24 mouse cellular contexts compared by ENCODE assay signal in the genomic region with DNA sequence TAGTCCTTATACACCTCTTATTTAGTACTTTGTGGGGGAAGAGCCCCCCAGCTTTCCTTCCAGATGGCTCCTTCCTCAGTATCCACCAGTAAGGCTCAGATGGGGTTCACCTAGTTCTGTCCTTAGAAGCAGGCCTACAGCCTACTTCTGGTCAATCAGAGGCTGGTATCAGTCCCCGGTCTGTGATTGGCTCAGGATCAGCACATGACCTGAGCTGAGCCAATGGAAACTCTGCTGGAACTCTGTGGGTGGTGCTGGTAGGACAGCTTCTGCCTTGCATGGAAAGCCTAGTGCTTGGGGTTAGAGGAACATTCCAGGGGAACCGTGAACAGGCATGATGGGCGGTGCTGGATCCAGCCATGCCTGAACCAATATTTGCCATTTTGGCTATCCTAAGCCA. TPM values are rescaled to one million over a fixed set of nuclear protein-coding genes. Genes with fewer than 3 reads are reported as not detected.
DNase-seq lines count a peak whose midpoint lies in the region; ATAC-seq and TF ChIP-seq lines count a peak whose summit lies in the region.
"Had no signal": no experiment of that assay in that cellular context is flagged by ENCODE, and none has a peak within 500 bp of the region (broad histone marks: within the 10 kb centered on the region; RNA-seq: fewer than 3 reads in every experiment).

No protein-coding gene starts in this region.

- no peak overlapping the region for H3K27ac ChIP-seq in testis, adult 2 months (ENCODE audit: control insufficient read depth, insufficient read depth, low read depth, low read length)
- no peak overlapping the region for H3K27ac ChIP-seq in thymus, adult 2 months (ENCODE audit: control insufficient read depth, insufficient read depth, low read length)
- no peak overlapping the region for H3K27ac ChIP-seq in intestine, postnatal 0 days (ENCODE audit: low read depth, low read length)
- H3K27ac ChIP-seq: heart, embryonic 15.5 days; hindbrain, embryonic 10.5 days; hindbrain, embryonic 13.5 days; intestine, embryonic 15.5 days had no signal

- TF ChIP-seq CTCF in testis, adult 2 months (IDR thresholded peaks at IDR 0.05; ENCODE audit: control insufficient read depth, insufficient read depth, insufficient replicate concordance, low read depth, low read length), result 0 out of 2 replicates have a peak, but pooled peaks have one; percentile 8
- TF ChIP-seq CTCF in thymus, adult 2 months (IDR thresholded peaks at IDR 0.05; ENCODE audit: borderline replicate concordance, control insufficient read depth, extremely low read depth, insufficient read depth, low read length, poor library complexity), result no peak
- TF ChIP-seq CTCF in intestine, postnatal 0 days (IDR thresholded peaks at IDR 0.05; ENCODE audit: low read depth), result no peak

- H3K9me3 ChIP-seq in intestine, postnatal 0 days (ENCODE audit: control insufficient read depth), result no peaks in the 10 kb centered on the region
- H3K9me3 ChIP-seq: heart, embryonic 12.5 days; heart, embryonic 15.5 days; hindbrain, embryonic 10.5 days; hindbrain, embryonic 13.5 days; intestine, embryonic 15.5 days had no signal

- no peaks in the 10 kb centered on the region for H3K36me3 ChIP-seq in testis, adult 2 months (ENCODE audit: control insufficient read depth, insufficient read depth, low read length)
- H3K36me3 ChIP-seq in thymus, adult 2 months (ENCODE audit: control insufficient read depth, insufficient read depth, low read length), result no peaks in the 10 kb centered on the region
- H3K36me3 ChIP-seq in intestine, postnatal 0 days (ENCODE audit: control insufficient read depth, insufficient read depth), result no peaks in the 10 kb centered on the region
- H3K36me3 ChIP-seq: heart, embryonic 12.5 days; heart, embryonic 15.5 days; hindbrain, embryonic 10.5 days; hindbrain, embryonic 13.5 days; intestine, embryonic 15.5 days had no signal

- no peak overlapping the region for H3K4me3 ChIP-seq in testis, adult 2 months (ENCODE audit: control insufficient read depth, low read depth, low read length)
- H3K4me3 ChIP-seq in thymus, adult 2 months (ENCODE audit: control insufficient read depth, insufficient read depth, low read length), result no peak overlapping the region
- H3K4me3 ChIP-seq in intestine, postnatal 0 days (ENCODE audit: low read depth, low read length), result no peak overlapping the region
- H3K4me3 ChIP-seq: heart, embryonic 12.5 days; heart, embryonic 15.5 days; hindbrain, embryonic 10.5 days; hindbrain, embryonic 13.5 days; intestine, embryonic 15.5 days had no signal

- no peak for DNase-seq in testis, postnatal 10 days (ENCODE audit: low spot score)
- peak; percentile 40 for DNase-seq in ES-CJ7 (ENCODE audit: low read depth, low spot score)
- no peak for DNase-seq in thymus, adult 2 months
- DNase-seq: adrenal gland, postnatal 10 days; adrenal gland, postnatal 36 days; cerebellum, adult 18-20 months; cerebellum, adult 9-10 months; cerebellum, postnatal 14 days; forebrain, postnatal 0 days; heart, adult 18-20 months; heart, postnatal 10 days; heart, postnatal 36 days; kidney, adult 18-20 months had no signal

- H3K4me1 ChIP-seq in testis, adult 2 months (ENCODE audit: control insufficient read depth, insufficient read depth, low read length), result no peaks in the 10 kb centered on the region
- H3K4me1 ChIP-seq in thymus, adult 2 months (replicated peaks; ENCODE audit: control insufficient read depth, insufficient read depth, low read length), result no peaks in the 10 kb centered on the region
- H3K4me1 ChIP-seq in intestine, postnatal 0 days (replicated peaks; ENCODE audit: control insufficient read depth, insufficient read depth, low read length), result no peaks in the 10 kb centered on the region
- H3K4me1 ChIP-seq: heart, embryonic 12.5 days; heart, embryonic 15.5 days; hindbrain, embryonic 10.5 days; intestine, embryonic 15.5 days had no signal

- 90% methylated on average over 3 of the region's 3 CpGs for WGBS in thymus, adult 2 months
- 89% methylated on average over 3 of the region's 3 CpGs for WGBS in intestine, postnatal 0 days

- ATAC-seq in erythroid progenitor cell, adult 5-6 weeks (replicated peaks; ENCODE audit: low FRiP score, poor library complexity, severe bottlenecking), result peak; percentile 54; the same call in 1 of the 2 replicates
- no peak for ATAC-seq in intestine, postnatal 0 days
- ATAC-seq: forebrain, embryonic 14.5 days; forebrain, postnatal 0 days; hindbrain, embryonic 16.5 days; intestine, embryonic 15.5 days had no signal

- H3K4me2 ChIP-seq in intestine, postnatal 0 days (replicated peaks; ENCODE audit: low read depth), result no peak overlapping the region
- H3K4me2 ChIP-seq: heart, embryonic 12.5 days; heart, embryonic 15.5 days; hindbrain, embryonic 13.5 days; intestine, embryonic 15.5 days had no signal

- H3K9ac ChIP-seq in intestine, postnatal 0 days (ENCODE audit: low read depth, low read length), result no peak overlapping the region
- H3K9ac ChIP-seq: forebrain, postnatal 0 days; heart, embryonic 12.5 days; heart, embryonic 15.5 days; hindbrain, embryonic 13.5 days; intestine, embryonic 15.5 days had no signal

- no peak for TF ChIP-seq POLR2A in testis, adult 2 months (IDR thresholded peaks at IDR 0.05; ENCODE audit: control insufficient read depth, low read depth, low read length)
- TF ChIP-seq POLR2A in thymus, adult 2 months (IDR thresholded peaks at IDR 0.05; ENCODE audit: control insufficient read depth, extremely low read depth, insufficient read depth, low read length, poor library complexity), result no peak

- no peaks in the 10 kb centered on the region for H3K27me3 ChIP-seq in testis, adult 2 months (ENCODE audit: control insufficient read depth, insufficient read depth, low read length)
- no peaks in the 10 kb centered on the region for H3K27me3 ChIP-seq in thymus, adult 2 months (ENCODE audit: control insufficient read depth, insufficient read depth, low read length)
- H3K27me3 ChIP-seq in intestine, postnatal 0 days (replicated peaks; ENCODE audit: control insufficient read depth, insufficient read depth, low read length), result no peaks in the 10 kb centered on the region
- H3K27me3 ChIP-seq: heart, embryonic 12.5 days; heart, embryonic 15.5 days; hindbrain, embryonic 13.5 days; intestine, embryonic 15.5 days had no signal

RNA-seq across cellular contexts. Expression of a gene that starts 21.5 kb away (rescaled TPM):
- polyA plus RNA-seq in testis, adult 2 months (2012; rRNA removed), result 1.3 and 1.8 TPM in 2 replicates
- not detected in 2 replicates for total RNA-seq in erythroid progenitor cell, adult 5-6 weeks (2015; ENCODE audit: low replicate concordance)
- not detected in 2 replicates for total RNA-seq in erythroid progenitor cell, adult 5-6 weeks (2017; ENCODE audit: low replicate concordance)
- 0.23 and 0.26 TPM in 2 replicates for polyA plus RNA-seq in thymus, adult 2 months (2012; rRNA removed)
- 0.48 and 0.77 TPM in 2 replicates for polyA plus RNA-seq in intestine, postnatal 0 days (2015; fragmentation: Nextera tagmentation; extraction: Ambion mirVana)
- total RNA-seq: heart, adult 18-20 months; heart, postnatal 10 days; heart, postnatal 36 days; MEL had no signal
- polyA plus RNA-seq: heart, embryonic 12.5 days; heart, embryonic 15.5 days had no signal
